Mouse (Mus musculus) adrenal gland, postnatal 10 days (tissue): ENCODE results near the gene Amt. TPM values are rescaled to one million over a fixed set of nuclear protein-coding genes. Genes with fewer than 3 reads are reported as not detected.

Source experiments
- DNase-seq: peaks from one replicate; pipeline ENCODE4 v3.0.0; 2021; ENCODE audit warnings: mixed read lengths
- total RNA-seq, 2 experiments: library from RNA; stranded (reverse); gene quantifications; 2 replicates each; pipeline ENCODE4 v1.2.3; 2021

Gene Amt
- total RNA-seq, 2 experiments from 2014 or later: 9.3 to 14.7 TPM

DNA sequence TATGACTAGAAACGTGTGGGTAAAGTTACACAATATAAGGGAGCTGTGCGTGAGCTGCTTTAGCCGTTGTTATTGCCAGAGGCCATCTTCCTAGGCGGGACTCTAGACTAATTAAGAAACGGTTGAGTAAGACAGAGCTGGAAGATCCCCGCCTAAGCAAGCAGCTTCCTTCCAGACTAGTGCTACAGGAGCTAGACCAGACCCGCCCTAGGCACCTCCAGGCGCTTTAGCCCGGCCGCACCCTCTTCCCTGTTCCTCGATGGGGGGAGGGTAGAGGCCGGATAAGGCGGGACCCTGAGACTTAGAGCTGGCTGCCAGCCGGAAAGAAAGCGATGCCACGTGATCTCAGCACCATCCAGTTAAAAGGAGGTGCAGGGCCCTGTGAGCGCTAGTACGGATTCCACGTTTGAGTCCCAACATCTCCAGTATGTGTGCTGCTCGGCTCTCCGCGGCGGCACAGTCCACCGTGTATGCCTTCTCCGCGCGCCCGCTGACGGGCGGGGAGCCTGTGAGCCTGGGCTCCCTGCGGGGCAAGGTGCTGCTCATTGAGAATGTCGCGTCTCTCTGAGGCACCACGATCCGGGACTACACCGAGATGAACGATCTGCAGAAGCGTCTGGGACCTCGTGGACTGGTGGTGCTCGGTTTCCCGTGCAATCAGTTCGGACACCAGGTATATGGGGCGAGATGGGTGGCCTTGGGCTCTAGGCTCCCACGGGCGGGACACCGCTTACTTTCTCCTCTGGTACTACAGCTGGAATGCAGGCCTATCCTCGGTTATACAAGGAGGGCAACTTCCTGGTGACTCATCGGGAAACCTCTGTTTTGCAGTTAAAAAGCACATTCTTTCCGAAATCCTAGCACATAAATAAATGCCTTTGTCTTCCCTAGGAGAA is 42.5 kb downstream of the Amt start, which contains the start of gene Gpx1:
Gene Gpx1, plus strand, starts transcription at position 18 of the 896 bp plus-strand sequence.
- peak; percentile 94 for DNase-seq

DNA sequence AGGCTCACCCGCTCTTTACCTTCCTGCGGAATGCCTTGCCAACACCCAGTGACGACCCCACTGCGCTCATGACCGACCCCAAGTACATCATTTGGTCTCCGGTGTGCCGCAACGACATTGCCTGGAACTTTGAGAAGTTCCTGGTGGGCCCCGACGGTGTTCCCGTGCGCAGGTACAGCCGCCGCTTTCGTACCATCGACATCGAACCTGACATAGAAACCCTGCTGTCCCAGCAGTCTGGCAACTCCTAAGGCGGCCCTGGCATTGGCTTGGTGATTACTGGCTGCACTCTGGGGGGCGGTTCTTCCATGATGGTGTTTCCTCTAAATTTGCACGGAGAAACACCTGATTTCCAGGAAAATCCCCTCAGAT is 43.2 kb downstream of the Amt start:
- peak; percentile 52 for DNase-seq

DNA sequence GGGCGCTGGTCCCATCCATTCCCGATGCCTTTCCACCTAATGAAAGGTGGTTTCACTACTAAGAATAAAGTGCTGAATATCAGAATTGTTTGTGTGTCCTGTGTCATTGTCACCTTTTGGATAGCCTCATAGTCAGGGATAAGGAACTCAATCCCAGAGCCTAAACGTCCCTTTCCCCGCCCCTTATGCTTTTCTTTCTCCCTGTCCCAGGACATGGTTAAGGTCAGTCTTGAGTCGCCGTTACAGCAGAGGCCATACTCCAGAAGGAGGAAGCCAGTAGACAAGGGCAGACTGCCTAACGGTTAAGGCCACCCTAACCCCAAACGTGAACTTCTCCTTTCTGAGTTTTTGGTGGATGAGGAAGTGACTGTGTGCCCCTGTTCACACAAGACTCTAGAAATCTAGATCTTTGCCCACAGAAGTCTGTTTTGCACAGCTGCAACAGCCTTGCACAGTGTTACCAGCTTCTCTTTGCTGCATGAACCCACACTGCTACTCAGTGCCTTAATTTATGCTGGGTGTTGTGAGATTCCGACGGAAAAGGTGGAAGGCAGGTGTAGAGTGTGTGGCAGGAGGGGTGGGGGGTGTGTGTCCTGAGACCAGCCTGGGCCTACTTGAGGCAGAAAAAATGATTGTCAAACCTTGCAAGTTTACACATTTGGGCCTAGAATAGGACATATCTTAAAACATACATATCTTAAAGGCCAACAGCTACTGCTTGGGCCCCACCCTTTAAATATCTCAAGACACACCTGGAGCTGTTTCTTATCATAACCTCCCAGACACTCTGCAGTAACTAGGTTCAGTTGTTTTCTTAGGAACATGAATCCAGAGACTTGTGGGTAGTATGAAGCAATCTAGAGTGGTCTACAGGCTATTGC is 43.8 kb downstream of the Amt start:
- peak; percentile 45 for DNase-seq

DNA sequence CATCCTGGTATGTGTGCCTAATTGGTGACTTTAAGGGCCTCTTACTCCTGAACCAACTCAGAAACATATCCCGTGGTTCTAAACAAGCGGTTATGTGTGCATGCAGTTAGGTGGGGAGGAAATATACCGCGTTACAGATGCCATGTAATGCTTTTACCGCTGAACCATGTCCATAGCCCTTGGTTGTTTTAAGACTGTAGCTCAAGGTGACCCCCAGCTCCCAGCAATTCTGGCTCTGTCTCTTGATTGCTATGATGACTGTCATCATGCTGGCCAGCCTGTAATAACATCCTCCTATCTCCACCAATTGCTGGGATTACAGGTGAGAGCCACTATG is 44.5 kb downstream of the Amt start:
- DNase-seq: no peak

DNA sequence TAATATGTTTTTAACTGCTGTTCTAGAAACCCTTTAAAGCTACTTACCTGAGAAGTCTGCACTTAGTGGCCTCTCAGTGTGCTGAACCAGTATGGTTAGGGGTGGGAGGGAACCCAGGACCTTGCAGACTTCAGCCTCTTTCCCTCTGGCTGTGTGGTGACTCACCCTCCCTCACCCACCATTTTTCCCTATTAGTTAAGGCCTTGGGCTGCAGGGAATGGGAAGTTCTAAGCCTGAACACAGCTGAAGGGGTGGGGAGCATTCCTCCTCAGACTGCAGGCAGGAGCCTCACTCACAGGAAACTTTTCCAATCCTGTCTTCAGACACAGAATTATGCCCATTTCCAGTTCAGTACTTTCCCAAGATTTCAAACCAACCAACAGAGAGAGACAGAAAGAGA is 45.1 kb downstream of the Amt start:
- peak; percentile 39 for DNase-seq

DNA sequence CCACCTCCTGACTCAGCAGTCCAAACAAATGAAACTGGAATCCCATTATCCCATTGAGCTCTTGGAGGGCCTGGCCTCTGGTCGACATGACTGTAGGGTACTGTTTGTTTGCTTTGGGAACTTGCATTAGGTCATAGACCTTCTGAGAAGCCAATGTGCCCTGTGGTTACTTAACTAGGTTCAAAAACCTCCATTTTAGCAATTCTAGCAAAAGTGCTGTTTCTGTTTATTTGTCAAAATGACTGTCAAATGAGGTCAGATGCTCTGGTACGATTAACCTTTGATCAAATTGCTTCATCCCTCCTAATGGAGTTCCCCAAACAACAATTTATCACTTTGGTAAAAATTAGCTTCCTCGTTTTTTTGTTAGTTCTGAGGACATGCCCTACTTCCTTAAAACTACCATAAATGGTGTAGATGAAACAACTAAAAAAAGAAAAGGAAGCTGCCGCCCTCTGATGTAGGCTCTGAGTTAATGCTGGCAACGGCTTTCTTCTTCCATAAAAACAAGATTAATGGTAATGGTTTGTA is 45.7 kb downstream of the Amt start:
- DNase-seq: peak; percentile 32

DNA sequence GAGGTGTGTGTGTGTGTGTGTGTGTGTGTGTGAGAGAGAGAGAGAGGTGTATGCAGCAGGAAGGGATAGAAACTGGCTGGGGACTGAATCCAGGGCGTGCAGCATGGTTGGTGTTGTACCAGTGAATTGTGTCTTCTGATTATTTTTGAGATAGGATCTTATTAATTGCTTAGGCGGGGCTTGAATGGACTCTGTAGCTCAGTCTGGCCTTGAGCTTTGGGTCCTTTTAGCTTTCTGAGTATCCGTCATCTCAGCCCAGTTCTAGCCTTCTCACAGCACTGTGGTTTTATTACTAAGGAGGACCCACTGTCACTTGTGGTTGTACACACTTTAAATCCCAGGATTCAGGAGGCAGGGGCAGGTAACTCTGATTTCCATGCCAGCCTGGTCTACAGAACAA is 46.7 kb downstream of the Amt start:
- peak; percentile 25 for DNase-seq

DNA sequence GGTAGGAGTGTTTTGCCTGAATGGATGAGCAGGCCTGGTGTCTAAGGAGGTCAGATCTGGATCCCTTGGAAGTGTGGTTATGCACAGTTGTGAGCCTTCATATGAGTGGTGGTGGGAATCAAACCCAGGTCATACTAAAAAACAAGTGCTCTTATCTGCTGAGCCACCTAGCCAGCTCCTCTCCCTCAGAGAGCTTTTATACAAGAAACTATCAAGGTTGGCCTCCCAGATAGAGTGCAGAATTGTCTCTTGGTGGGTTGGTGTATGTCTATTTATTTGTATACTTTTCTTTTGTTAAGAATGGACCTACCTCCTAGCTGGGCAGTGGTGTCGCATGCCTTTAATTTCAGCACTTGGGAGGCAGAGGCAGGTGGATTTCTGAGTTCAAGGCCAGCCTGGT is 47.2 kb downstream of the Amt start:
- DNase-seq: no peak

DNA sequence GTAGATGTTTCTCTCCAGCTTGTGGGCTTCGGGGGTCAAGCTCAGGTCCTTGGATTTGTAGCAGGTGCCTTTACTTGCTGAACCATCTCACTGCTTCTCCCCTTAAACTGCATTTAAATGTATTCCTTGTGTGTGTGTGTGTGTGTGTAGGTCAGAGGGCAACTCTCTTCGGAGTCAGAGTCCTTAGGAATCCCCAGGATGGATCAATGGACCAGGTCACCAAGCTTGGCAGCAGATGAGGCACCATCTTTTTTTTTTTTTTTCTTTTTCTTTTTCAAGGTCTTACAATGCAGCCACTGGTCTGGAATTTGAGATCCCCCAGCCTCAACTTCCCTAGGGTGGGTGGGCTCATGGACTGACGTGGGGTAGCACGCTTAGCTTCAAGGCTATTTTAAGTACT is 47.8 kb downstream of the Amt start:
- no peak for DNase-seq

DNA sequence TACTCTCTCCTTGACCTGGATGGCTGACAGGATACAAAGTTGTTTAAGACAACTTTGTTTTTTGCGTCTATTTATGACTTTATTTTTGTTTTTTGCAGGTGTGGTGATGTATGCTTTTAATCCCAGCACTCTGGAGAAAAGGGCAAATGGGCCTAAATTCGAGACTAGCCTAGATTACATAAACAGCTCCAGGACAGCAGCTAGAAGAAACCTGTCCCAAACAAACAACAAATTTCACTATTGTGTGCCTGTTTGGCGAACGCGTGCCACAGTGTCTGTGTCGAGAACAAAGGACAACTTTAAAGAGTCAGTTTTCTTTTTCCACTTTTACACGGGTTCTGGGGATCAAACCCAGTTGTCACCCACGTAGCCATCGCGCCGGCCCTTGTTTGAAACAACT is 50.4 kb downstream of the Amt start:
- DNase-seq: peak; percentile 21

DNA sequence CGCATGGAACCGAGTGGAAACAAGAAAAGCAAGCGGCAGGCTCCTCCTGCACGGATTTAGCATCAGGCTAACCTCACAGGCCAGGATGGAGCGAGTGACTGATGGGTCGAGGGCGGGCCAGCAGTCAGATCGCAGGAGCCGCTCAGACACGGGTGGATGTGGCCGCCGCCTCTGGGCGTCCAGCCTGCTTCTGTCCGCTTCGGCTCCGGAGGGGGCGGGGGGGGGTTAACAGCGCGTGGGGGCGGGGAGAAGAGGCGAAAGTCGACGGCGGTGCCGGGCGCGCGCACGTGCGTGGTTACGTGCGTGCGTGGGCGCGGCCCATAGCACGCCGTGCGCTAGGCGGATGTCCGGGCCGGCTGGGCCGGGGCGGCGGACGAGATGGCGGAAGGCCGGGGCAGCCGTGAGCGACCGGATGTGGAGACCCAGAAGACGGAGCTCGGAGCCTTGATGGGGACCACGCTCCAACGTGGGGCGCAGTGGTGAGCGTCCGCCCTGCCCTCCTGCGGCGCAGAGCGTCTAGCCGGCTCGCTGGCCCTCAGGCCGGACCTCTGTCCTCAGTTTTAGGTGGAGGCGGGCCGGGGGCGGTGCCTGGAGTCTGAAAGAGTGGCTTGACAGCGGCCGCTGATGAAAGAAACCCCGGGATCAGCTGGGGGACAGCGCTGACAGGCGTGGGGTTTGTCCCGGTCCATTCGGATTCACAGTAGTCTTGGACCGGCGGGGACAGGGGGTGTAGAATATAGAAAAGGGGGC is 51.1 kb downstream of the Amt start, which contains the start of gene Usp4:
Gene Usp4, plus strand, starts transcription at position 314 of the 750 bp plus-strand sequence.
- DNase-seq: peak; percentile 93

DNA sequence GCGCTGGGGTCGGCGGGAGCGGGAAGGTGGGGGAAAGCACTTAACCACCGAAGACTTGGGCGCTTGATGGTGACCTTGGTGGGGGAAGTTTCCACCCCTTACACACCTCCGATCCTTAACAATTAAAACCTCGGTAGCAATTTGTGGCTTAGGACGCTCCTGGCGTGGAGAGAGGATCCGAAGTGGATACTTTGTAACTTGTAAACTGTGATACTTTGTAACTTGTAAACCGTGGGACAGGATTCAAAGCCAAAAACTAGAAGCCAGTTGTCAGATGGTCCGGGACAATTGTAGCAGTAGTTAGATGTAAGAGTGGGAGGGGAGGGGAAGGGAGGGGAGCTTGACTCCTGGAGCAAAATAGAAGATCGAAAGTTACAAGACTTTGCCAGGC is 51.6 kb downstream of the Amt start:
- DNase-seq: no peak

DNA sequence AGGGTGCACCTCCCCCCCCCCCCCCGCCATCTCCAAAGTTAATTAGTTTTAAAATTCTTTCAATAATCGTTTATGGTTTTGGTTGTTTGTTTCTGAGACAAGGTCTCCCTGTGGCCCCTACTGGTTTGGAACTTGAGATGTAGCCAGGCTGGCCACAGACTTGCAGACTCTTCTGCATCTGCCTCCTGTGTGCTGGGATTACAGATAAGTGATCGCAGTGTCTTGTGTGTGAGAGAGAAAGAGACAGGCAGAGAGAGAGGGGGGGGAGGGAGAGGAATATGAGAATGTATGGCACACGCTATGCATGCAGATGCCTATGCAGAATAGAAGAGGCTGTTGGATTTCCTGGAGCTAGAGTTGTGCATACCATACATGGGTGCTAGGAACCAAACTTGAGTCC is 53.1 kb downstream of the Amt start:
- no peak for DNase-seq

Other genes starting within 250 kb of the Amt start
- 10 to 100 TPM; 18.5 to 21.0 TPM for gene Gmppb, start 247.6 kb upstream of the Amt start, total RNA-seq
- gene Amigo3, start 243.7 kb upstream of the Amt start, total RNA-seq: 1 to 10 TPM; 2.7 to 3.4 TPM
- 10 to 100 TPM; 12.8 to 28.1 TPM for gene Mst1, start 216.4 kb upstream of the Amt start, total RNA-seq
- 10 to 100 TPM; 54.3 to 71.9 TPM for gene Rnf123, start 213.5 kb upstream of the Amt start, total RNA-seq
- 10 to 100 TPM; 72.2 to 81.8 TPM for gene Apeh, start 202.2 kb upstream of the Amt start, total RNA-seq
- gene Bsn, start 106.5 kb upstream of the Amt start, total RNA-seq: 1 to 10 TPM; 1.7 to 2.7 TPM
- 100 to 1,000 TPM; 168 to 192 TPM for gene Dag1, start 32.9 kb upstream of the Amt start, total RNA-seq
- gene Nicn1, start 6.4 kb upstream of the Amt start, total RNA-seq: 10 to 100 TPM; 20.2 to 28.6 TPM
- gene Rhoa, start 9.3 kb downstream of the Amt start, total RNA-seq: 100 to 1,000 TPM; 352 to 357 TPM
- 10 to 100 TPM; 28.9 to 36.6 TPM for gene Tcta, start 9.3 kb downstream of the Amt start, total RNA-seq
- 100 to 1,000 TPM; 424 to 480 TPM for gene Gpx1, start 42.0 kb downstream of the Amt start, total RNA-seq
- 100 to 1,000 TPM; 101 to 111 TPM for gene Usp4, start 51.0 kb downstream of the Amt start, total RNA-seq
- 1 to 10 TPM in 1 of 2 experiments, under 1 TPM in 1; 0.63 to 1.4 TPM for gene 1700102P08Rik, start 96.0 kb downstream of the Amt start, total RNA-seq
- not detected for gene Ccdc36, start 131.6 kb downstream of the Amt start, total RNA-seq
- not detected for gene BC048562, start 139.6 kb downstream of the Amt start, total RNA-seq
- gene Ccdc71, start 163.7 kb downstream of the Amt start, total RNA-seq: 10 to 100 TPM; 39.3 to 43.6 TPM
- 10 to 100 TPM; 25.6 to 34.8 TPM for gene Klhdc8b, start 164.7 kb downstream of the Amt start, total RNA-seq
- 100 to 1,000 TPM; 108 to 131 TPM for gene Lamb2, start 182.9 kb downstream of the Amt start, total RNA-seq
- gene Usp19, start 193.7 kb downstream of the Amt start, total RNA-seq: 100 to 1,000 TPM; 124 to 156 TPM
- gene Qars, start 210.9 kb downstream of the Amt start, total RNA-seq: 100 to 1,000 TPM; 137 to 147 TPM
- gene Qrich1, start 220.0 kb downstream of the Amt start, total RNA-seq: 100 to 1,000 TPM; 108 to 129 TPM